Mouse (Mus musculus): ENCODE results near the gene Fcrla.

The Fcrla gene

DNA sequence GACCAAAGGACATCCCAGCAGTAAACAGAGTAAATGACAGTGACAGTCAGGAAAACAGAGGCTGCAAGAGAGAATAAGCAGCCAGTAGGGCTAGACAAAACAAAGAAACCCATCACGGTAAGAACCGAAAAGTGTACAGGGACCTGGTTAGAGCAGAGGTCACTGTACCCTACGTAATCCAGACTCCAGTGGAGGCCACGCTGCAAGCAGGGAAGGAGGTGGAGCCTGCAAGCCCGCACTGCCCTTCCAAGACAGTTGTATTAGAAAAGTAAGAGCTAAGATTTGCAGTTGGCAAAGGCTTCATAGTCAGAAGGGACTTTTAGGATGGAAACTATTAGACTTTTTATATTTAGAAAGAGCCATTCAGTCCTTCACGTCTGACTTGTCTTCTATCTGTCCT is 442 bp downstream of the Fcrla start:
- DNase-seq, result no peak

DNA sequence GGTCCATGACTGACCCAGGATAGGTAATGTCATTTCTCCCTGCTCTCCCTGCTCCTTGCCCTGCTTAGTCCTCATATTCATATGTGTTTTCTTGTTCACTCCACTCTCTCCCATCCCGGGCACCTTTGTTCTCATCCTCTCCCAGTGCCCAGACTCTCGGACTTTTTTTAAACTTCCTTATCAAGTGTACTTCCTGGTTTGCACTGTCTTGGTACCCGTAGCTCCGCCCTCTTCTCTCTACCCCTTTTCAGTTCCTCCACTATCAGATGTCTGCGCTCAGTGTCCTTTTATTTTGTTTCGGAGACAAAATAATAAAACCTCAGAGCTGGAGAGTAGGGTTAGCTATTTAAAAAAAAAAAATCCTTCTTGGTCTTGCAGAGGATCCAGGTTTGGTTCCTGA is 2.9 kb downstream of the Fcrla start:
- DNase-seq, result no peak

DNA sequence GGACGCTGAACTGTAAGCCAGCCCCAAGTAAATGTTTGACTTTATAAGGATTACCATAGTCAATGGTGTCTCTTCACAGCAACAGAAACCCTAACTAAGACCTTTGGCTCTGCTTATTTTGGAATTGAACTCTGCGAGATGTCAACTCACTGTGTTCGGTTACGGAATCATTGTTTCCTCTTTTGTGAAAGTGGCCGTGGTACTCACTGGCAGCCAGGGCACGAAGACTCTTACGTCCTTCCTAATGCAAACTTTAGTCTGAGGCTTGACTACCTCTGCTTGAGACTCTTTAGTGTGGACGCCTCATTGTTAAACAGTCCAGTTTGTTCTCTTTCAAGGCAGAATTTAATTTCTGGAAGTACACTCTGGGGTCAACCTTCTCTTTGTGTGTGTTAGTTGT is 8.1 kb downstream of the Fcrla start:
- no peak for DNase-seq

DNA sequence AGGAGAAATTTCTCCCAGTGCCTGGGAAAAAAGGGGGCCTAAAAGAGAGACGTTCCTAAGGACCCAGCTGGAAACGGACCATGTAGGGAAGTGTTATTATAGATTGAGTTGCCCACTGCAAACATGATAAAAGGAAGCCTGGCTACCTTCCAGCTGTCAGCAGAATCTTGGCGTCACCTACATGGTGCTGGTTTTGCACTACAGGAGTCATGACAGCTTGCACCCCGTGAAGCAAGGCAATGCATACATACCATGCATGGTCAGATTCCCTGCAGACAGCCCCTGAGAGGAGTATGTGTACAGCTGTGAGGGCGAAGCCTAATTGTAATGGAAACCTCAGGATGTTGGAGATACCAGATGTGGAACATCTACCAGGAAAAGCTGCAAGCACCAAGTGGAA is 11.7 kb downstream of the Fcrla start:
- DNase-seq, result no peak

DNA sequence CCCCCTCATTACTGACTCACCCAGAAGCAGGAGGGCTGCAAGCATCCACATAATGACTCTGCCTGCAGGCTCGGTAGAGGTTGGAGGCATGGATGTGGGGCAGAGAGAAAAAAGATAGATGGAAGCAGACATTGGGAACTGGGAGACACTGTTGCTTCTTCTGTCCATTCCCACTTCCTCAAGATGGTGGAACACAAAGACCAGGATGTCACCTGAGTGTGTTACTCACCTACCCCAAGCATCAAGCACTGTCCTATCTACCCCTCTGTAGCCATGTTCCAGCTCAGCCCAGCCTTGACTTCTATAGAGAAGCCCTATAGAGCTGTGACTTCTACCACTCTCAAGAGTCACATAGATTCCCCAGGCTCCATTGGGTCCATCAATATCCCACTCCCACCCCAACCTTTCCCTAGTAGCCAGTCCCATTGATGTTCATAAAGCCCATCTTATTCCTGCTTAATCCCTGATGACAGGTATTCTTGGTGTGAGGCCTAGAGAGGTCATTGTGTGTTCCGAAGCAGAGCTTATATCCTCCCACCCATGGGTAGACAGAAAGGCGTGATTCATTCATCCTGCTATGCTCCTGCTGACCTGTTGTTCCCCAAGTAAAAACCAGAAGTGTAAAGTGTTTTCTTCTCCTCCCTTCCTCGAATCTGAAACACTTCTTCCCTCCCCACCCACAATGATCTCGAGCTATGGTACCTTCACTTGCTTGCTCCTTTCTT is 14.3 kb downstream of the Fcrla start, which contains the start of gene Fcrlb:
Gene Fcrlb (minus strand): TSS at position 51 of the 725 bp plus-strand sequence.
- DNase-seq, result no peak

DNA sequence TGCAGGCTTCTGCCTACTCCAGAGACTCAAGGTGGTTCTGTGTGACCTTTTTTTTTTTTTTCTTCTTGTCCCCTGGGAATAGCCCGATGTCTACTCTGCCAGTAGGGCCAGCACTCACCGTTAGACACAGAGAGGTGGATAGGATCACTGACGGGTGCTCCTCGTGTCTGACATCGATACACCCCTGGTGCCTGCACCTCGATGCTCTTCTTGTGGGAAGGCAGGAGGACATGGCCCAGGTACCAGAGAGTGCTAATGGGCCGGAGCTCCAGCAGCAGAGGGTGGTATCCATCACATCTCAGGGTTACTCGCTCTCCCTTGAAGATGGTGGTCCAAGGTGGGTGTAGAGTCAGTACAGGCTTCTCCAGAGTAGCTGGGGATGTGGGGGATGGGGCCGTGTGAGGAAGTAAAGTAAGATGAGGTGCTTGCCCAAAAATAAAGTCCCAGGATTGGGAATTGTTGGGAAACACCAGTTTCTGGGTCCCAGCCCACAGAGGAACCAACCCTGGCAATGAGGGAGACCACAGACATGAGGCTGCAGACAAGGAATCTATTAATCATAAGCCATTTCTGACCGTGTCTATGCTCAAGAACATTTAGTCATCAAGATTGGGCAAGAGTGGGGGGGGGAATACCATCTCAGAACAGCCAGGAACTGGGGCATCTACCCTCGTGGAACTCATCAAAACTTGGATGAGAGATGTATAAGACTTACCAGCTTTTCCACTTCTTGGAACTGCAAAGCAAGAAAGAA is 15.3 kb downstream of the Fcrla start:
- no peak for DNase-seq

DNA sequence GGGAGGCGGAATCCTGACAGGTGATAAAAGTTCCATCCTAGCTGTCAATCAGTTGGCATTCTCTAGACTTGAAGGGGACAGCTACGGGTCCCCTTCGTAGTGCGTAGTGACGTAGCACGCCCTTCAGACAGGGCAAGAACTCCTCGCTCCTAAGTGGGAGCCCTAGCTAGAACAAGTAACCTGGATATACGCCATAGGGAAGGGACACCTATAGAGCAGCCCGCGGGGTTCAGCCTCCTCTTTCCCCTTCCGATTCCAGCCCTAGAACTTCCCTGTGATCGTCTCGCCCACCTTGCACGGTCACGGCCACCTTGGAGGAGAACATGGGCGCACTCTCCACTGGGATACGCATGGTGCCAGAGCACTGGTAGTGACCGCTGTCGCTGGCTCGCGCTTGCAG is 19.0 kb downstream of the Fcrla start:
- no peak for DNase-seq

DNA sequence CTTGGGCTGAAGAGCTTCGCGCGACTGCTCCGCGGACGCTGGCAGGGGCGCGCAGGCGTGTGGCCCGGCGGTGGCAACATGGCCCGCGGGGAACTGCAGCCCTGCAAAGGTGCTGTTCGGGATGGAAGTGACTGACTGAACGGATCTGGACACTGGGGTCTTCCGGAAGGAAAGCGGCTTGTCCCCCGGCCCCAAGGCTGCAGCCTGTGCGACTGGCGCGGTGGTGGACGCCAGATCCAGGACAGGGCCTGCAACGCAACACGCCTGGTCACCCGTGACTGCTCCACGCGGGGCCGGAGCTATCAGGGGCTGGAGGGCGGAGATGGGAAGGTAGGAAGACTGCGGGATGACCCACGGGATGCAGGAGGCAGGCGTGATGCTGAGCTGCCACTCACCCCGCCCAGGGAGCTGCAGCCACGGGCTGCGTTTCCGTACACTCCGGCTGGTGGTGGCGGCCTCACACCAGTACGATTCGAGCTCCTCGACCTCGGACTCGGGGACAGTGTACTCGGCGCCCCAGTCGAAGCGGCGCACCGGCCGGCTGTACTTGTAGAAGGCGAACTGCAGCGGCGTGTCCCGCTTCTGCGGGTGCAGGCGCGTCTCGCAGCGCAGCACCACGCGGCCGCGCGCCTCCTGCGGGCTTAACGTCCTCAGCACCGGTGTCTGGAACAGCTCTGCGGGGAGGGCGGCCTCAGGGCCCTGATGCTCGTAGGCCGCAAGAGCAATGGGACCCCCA is 19.8 kb downstream of the Fcrla start:
- DNase-seq, result peak; percentile 46

DNA sequence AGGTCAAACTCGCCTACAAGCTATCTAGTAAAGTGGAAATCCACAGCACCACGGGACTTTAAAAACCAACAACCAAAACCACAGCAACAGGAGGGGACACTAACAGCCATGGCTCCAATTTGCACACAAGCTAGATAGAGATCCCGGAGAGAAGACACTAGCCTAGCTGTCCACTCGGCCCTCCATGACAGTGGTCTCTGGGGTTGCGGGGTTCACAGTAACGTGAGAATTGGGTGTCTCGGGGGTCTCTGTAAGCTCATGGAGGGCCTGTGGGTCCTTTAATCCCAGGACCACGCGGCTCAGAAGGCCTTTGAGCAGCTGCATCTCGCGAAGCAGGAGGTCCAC is 20.3 kb downstream of the Fcrla start:
- DNase-seq, result peak; percentile 8

DNA sequence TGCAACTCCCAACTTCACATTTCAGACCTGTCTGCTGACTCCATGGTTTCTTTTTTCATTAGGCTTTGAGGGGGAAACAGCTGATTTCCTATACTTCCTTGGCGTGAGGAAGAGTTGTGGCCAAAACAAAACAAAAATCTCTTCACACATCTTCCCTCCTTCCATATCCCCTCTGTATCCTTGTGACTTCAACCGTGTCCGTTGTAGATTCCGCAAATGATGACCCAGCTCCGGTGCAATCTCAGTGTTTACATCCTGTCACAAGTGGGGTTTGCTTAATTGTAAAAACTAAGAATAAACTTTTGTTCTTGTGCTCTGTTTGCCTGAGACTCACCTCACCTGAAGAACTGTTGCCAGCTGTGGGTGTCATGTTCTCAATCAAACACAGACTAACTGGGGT is 23.9 kb downstream of the Fcrla start:
- DNase-seq, result no peak

DNA sequence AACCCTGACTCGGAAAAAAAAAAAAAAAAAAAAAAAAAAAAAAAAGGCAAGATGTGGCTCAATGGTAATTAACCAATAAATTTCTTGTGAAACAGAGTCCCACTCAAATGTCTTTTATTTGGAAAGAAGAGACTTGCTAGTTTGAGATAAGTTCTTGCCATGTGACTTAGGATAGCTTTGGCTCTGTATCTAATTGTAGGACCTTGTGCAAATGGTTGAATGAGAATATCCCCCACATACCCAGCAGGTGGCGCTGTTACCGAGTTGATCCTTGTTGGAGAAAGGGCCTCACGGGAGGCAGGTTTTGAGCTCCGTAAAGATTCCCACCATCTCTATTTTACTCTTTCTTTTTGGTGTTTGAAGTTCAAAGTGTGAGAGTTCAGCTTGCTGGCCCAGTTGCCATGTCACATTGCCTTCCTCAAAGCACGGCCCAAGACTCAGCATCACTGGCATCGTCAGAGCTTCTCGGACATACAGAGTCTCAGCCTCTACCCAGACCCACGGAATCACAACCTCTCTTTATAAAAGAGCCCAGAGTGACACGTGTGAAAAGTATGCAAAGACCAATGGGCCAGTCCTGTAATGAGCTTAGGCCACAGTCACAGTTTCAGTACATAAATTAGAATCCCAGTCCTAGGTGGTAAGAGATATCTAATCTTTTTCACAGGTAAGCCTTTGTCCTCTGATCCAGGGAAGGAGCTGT is 25.7 kb downstream of the Fcrla start:
- peak; percentile 79 for DNase-seq

DNA sequence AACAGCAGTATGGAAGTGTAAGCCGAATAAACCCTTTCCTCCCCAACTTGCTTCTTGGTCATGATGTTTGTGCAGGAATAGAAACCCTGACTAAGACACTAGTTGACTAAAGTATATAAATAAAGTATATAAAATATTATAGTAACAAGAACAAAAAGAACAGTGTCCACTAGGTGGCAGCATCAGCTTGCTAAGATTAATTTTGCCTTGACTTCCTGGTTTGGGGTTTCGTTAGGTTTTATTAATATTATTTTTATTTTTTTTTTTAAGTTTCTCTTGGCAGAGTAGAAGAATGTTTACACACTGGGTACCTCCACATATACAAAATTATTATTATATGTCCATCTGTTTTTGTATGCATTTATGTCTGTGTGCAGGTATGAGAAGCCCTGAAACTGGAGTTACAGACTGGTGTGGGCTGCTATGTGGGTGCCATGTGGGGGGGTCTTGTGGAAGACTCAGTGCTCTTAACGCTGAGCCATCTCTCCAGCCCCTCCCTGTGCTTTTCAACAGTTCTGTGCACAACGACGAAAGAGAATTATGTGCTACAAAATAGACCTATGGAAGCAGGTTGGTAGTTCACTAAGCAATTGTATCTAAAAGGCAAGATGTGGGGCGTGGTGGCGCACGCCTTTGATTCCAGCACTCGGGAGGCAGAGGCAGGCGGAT is 26.4 kb downstream of the Fcrla start:
- DNase-seq, result no peak

DNA sequence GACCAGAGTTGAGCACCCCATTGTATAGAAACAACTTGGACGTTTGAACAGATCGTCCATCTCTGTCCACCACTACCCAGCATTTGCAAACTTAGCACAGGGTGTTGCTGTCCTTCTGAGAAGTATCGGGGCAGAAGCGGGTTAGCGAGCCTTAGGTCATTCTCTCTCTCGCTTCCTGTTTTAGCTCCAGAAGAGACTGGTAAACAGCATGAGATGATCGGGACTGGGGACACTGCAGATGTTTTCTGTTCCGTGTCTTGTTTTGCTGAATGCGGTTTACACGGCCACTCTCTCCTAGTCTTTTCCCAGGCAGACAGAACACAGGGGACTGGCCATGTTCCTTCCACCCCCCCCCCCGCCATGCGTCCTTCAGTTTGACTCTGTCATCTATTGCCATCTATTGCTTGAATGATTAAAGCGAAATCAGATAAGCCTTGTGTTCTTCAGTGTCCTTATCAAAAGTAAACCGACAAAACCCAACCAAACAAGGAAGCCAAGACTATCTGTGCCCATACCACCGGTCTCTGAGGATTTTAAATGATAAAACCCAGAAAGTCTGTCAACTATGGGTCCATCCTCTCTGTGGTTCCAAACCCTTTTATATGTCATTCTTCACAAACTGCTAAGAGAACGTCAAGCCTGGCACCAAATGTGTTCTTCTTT is 28.8 kb downstream of the Fcrla start:
- no peak for DNase-seq

DNA sequence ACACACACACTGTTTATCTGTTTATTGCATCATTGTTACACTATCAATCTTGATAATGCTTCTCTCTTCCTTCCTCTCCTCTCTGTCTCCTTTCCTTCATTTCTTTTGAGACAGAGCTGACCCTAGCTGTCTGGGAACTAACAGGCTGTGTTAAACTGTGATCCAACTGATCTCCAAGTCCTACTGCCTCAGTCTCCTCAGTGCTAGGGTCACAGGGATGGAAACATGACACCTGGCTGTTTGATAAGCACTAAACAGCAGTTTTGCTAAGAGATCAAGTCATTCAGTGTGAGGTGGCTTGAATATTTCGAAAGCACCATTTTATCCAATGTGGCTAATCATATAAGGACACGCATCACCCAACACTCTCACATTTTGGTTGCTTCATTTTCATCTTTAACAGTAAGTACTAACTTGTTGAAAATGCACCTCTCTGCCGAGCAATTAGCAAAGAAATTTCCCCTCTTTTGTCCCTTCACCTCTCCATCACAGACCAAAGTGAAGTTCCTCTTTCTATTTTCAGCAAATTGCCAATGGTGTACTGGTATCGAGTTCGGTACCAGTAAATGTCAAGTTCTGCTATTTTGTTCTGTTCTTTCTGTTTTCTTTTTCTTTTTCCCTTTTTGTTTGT is 30.6 kb downstream of the Fcrla start:
- DNase-seq, result no peak

DNA sequence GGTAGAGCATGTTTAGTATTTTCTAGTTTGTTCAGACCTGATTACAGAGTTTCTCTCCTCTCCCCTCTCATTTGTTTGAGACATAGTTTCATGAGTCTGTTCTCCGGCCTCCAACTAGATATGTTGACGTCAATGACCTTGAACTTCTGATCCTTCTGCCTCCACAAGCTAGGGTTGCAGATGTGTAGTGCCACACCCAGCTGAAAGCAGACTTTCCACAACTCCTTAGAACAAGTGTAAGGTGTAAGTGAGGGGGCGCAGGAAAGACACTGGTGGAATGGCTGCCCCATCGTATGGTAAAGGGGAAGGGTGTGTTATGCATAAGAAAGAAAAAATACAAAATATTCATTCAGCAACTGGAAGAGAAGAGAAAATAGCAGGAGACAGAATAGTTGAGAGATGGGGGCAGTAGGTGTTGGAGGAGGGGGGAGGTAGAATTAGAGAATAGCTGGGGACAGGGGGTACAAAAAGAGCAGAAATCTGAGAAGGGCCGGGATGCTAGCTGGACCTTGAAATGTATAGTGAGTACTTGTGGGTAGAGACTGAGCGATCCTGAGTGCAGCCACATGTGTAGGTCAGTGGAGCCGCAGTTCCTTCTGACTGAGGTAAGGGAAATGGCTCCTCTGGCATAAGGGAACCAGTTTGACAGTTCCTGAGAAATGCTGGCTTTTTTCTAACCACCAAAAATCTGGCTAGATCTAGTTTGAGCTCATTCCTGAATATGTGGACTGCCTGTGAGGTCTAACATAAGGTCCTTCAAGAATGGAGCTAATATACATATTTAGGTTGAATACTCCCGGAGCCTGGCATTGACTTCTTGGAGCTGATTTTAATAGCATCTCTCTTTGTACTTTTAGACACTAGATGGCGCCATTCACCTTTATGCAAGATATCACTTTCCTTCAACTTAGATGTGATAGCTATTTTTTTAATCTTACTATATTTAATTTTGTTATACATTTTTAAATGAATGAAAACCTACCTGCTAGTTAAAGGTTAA is 32.5 kb downstream of the Fcrla start:
- DNase-seq, result no peak

DNA sequence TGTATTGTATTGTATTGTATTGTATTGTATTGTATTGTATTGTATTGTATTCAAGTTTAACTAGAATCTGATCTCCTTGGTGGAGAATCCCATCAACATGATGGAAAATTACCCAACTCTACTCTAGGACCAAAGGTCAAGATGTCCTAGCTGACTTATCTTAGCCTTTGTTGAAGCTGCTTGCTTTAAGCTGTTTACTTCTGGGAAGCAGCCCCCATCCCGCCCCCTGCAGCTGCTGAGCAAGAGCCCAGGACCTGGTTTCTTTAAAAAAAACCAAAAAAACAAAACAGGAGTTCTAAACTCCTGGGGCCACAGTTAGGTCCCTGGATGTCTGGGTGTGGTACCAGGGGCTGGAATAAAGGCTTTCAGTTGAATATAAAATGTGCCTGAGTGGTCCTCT is 35.1 kb downstream of the Fcrla start:
- DNase-seq, result no peak

DNA sequence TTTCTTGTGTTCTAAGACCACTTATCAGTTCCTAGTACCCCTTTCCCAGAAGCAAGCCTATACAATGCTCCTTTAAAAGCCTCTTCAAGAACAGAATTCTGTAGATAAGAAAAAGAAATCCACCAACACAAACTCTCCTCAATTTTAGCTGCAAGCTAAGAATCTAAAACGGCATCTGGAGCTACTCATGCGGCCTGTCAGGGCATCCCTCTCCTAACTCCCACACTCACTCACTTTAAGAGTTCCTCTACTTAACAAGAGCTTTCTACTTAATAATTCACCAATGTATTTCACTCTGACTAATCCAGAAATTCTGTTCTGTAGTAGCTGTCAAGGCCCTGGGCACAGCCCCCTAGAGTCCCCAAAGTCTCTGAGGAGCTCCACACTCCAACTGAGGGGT is 35.7 kb downstream of the Fcrla start:
- no peak for DNase-seq

DNA sequence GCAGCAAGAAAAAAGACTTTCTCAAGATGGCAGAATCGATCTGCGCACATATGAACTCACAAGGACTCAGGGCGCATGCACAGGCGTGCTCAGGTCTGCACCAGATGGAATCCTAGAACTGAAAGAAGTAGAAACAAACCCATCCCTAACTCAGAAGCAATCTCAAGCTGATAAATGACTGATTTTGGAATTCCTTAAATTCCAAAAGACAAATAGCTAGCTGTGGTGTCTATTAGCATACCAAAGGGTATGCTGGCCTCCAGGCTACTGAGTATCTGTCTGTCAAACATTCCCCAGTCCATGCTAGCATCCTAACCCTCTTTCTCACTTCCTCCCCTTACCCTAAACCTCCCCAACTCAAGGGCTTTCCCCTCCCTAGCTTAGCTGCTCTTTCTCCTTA is 38.1 kb downstream of the Fcrla start:
- DNase-seq, result no peak

DNA sequence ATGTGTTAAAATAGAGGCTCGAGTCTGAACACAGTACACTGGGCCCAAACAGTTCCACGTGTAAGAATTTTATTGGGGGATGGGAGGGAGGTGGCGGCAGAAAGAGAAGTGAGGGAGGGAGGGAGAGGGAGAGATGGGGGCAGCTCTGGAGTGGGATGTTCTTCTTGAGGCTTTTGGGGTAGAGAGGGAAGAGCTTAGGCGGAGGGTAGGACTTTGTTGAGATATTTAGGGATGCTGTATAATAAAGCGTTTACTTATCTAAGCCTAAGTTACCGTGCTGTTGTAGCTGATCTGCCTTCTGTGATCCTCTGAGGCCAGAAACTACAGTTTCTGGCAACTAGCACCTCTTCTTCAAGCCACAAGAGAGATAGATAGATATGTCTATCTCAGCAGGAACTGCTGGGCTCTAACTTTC is 41.3 kb downstream of the Fcrla start:
- no peak for DNase-seq

DNA sequence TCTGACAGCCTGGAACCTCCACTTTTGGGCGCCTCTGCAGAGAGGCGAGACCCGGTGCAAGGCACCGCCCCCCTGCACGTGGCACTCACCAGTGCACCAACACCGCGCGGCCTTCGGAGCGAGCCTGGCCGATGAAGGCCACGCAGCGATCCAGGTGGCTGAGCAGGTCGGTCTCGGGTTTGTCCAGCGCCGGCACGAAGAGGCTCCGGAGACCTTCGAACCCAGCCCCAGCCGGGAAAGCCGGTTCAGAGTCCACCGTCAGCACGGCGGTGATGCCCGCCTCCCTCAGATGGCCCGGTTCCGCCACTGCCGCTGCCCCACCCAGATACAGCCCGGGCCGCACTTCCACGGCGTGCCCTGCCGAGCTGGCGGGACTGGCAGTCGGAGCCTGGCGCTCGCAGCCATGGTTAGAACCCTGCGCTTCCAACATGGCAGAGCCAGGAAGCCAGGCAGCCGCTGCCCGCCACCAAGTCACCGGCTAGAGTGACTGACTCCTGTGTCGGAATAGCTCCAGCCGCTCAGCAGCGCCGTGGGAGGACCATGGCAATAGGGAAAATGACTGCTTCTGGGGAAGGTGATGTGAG is 42.3 kb downstream of the Fcrla start, which contains the start of the genes Gm26620 and Dusp12:
Gene Gm26620 (plus strand): TSS at position 88 of the 584 bp plus-strand sequence.
Gene Dusp12 (minus strand): TSS at position 563 of the 584 bp plus-strand sequence.
- DNase-seq, result peak; percentile 88
